Mouse (Mus musculus) neural tube, embryonic 15.5 days (tissue): ENCODE measurements at regions not wholly inside any gene's neighbourhood (a gene's known extent, or its start where the extent isn't known, plus 50 kb on each side); places are given as distances from the start of the nearest gene placed in this dataset.
A peak's percentile ranks its signal among the peaks of the same experiment; 100 is the strongest.

Experiments
- ATAC-seq: fragments of 200-750 bp; cut with Nextera tagmentation; 2 replicates; pipeline ENCODE4 v1.8.0; 2017; ENCODE audit warnings: mild to moderate bottlenecking, moderate TSS enrichment, moderate library complexity; ENCODE audit not compliant: low FRiP score
- H3K27ac ChIP-seq: fragments of 300-500 bp; sonication (generic); replicated peaks from 2 replicates; pipeline ENCODE4 v1.5.1; 2015; ENCODE audit warnings: mild to moderate bottlenecking, inconsistent platforms
- H3K27me3 ChIP-seq: fragments of 300-500 bp; sonication (generic); replicated peaks from 2 replicates; pipeline ENCODE4 v1.6.1; 2015; ENCODE audit warnings: inconsistent platforms
- H3K36me3 ChIP-seq: fragments of 300-500 bp; sonication (generic); 2 replicates; pipeline ENCODE4 v1.6.1; 2015; ENCODE audit warnings: inconsistent platforms
- H3K4me1 ChIP-seq: fragments of 300-500 bp; sonication (generic); 2 replicates; pipeline ENCODE4 v1.6.1; 2015; ENCODE audit warnings: inconsistent platforms
- H3K4me2 ChIP-seq: fragments of 300-500 bp; sonication (generic); 2 replicates; pipeline ENCODE4 v1.6.1; 2015; ENCODE audit warnings: inconsistent platforms, mild to moderate bottlenecking, moderate library complexity
- H3K4me3 ChIP-seq: fragments of 300-500 bp; sonication (generic); replicated peaks from 2 replicates; pipeline ENCODE4 v1.5.1; 2015; ENCODE audit warnings: mild to moderate bottlenecking, inconsistent platforms
- H3K9ac ChIP-seq: fragments of 300-500 bp; sonication (generic); replicated peaks from 2 replicates; pipeline ENCODE4 v1.6.1; 2015; ENCODE audit warnings: mild to moderate bottlenecking, inconsistent platforms
- H3K9me3 ChIP-seq: fragments of 300-500 bp; sonication (generic); replicated peaks from 2 replicates; pipeline ENCODE4 v1.6.1; 2016; ENCODE audit warnings: inconsistent platforms
- WGBS: fragments of 180-500 bp; shearing (Covaris S2); methylation state at CpG from one replicate; pipeline ENCODE4 v1.1.7; 2015; ENCODE audit warnings: mixed read lengths; 5-methylcytosine and 5-hydroxymethylcytosine counted together

- H3K27ac ChIP-seq = no peak overlapping the region
- 89% methylated on average over 7 of the region's 7 CpGs for WGBS
- no peak overlapping the region for H3K4me3 ChIP-seq
- H3K36me3 ChIP-seq = no peaks in the 10 kb centered on the region
- H3K9ac ChIP-seq = no peak overlapping the region
- H3K4me2 ChIP-seq = no peak overlapping the region
- H3K27me3 ChIP-seq = peaks cover 8% of the 10 kb centered on the region; the same call in 1 of the 2 replicates
- no peaks in the 10 kb centered on the region for H3K9me3 ChIP-seq
- ATAC-seq = no peak
- H3K4me1 ChIP-seq = no peaks in the 10 kb centered on the region; the same call in 1 of the 2 replicates
Observed at GRCm38 (mm10) chr17:88317806-88318205, 122.7 kb upstream of the Foxn2 start.

GRCm38 (mm10) chr17:88318207-88318791 is 122.2 kb upstream of the Foxn2 start:
- Histone ChIP-seq H3K9ac (no peak overlapping the region), H3K4me2 (no peak overlapping the region), H3K4me3 (no peak overlapping the region), H3K27me3 (peaks cover 9% of the 10 kb centered on the region; the same call in 1 of the 2 replicates), H3K9me3 (no peaks in the 10 kb centered on the region), H3K36me3 (no peaks in the 10 kb centered on the region), H3K27ac (no peak overlapping the region), H3K4me1 (no peaks in the 10 kb centered on the region; the same call in 1 of the 2 replicates)
- no peak for ATAC-seq
- 76% methylated on average over 16 of the region's 16 CpGs for WGBS

GRCm38 (mm10) chr17:88318936-88319335 is 121.6 kb upstream of the Foxn2 start:
- 71% methylated on average over 5 of the region's 5 CpGs for WGBS
- Histone ChIP-seq H3K27me3 (peaks cover 14% of the 10 kb centered on the region; the same call in 1 of the 2 replicates), H3K4me3 (no peak overlapping the region), H3K36me3 (no peaks in the 10 kb centered on the region), H3K9ac (no peak overlapping the region), H3K9me3 (no peaks in the 10 kb centered on the region), H3K4me2 (no peak overlapping the region), H3K4me1 (no peaks in the 10 kb centered on the region; the same call in 1 of the 2 replicates), H3K27ac (no peak overlapping the region)
- ATAC-seq = no peak

GRCm38 (mm10) chr17:88320686-88321085 is 119.8 kb upstream of the Foxn2 start:
- H3K9ac ChIP-seq = no peak overlapping the region
- H3K4me3 ChIP-seq = no peak overlapping the region
- no peak overlapping the region for H3K4me2 ChIP-seq
- H3K9me3 ChIP-seq = no peaks in the 10 kb centered on the region
- 82% methylated on average over 1 of the region's 1 CpGs for WGBS
- no peaks in the 10 kb centered on the region for H3K36me3 ChIP-seq
- ATAC-seq = no peak
- H3K27me3 ChIP-seq = peaks cover 22% of the 10 kb centered on the region; the same call in 1 of the 2 replicates
- H3K4me1 ChIP-seq = peaks cover 3% of the 10 kb centered on the region
- no peak overlapping the region for H3K27ac ChIP-seq

- Histone ChIP-seq H3K27ac (0 out of 2 replicates have a peak overlapping the region, but pooled peaks have one; percentile 59), H3K9me3 (no peaks in the 10 kb centered on the region), H3K27me3 (peaks cover 22% of the 10 kb centered on the region; the same call in 1 of the 2 replicates), H3K9ac (no peak overlapping the region), H3K4me2 (peak overlapping the region; percentile 11; the same call in 1 of the 2 replicates), H3K36me3 (no peaks in the 10 kb centered on the region), H3K4me1 (peaks cover 25% of the 10 kb centered on the region), H3K4me3 (no peak overlapping the region)
- ATAC-seq = peak; percentile 36
- WGBS = 19% methylated on average over 14 of the region's 14 CpGs
Observed at GRCm38 (mm10) chr17:88325326-88325909, 115.1 kb upstream of the Foxn2 start.

GRCm38 (mm10) chr17:88325910-88326739 is 114.4 kb upstream of the Foxn2 start:
- H3K9me3 ChIP-seq = no peaks in the 10 kb centered on the region
- H3K27ac ChIP-seq = peak overlapping the region; percentile 59; the same call in 1 of the 2 replicates
- no peak overlapping the region for H3K9ac ChIP-seq
- no peaks in the 10 kb centered on the region for H3K36me3 ChIP-seq
- 21% methylated on average over 12 of the region's 12 CpGs for WGBS
- no peak overlapping the region for H3K4me3 ChIP-seq
- peaks cover 22% of the 10 kb centered on the region; the same call in 1 of the 2 replicates for H3K27me3 ChIP-seq
- H3K4me1 ChIP-seq = peaks cover 25% of the 10 kb centered on the region
- peak overlapping the region; percentile 11; the same call in 1 of the 2 replicates for H3K4me2 ChIP-seq
- ATAC-seq = peak; percentile 62

GRCm38 (mm10) chr17:88326740-88327123 is 113.8 kb upstream of the Foxn2 start:
- no peak for ATAC-seq
- Histone ChIP-seq H3K4me1 (peaks cover 25% of the 10 kb centered on the region), H3K4me2 (no peak overlapping the region), H3K36me3 (no peaks in the 10 kb centered on the region), H3K27ac (no peak overlapping the region), H3K9me3 (no peaks in the 10 kb centered on the region), H3K9ac (no peak overlapping the region), H3K4me3 (no peak overlapping the region), H3K27me3 (peaks cover 22% of the 10 kb centered on the region; the same call in 1 of the 2 replicates)
- WGBS = 50% methylated on average over 4 of the region's 4 CpGs

GRCm38 (mm10) chr17:88327791-88328190 is 112.7 kb upstream of the Foxn2 start:
- H3K36me3 ChIP-seq = no peaks in the 10 kb centered on the region
- no peaks in the 10 kb centered on the region for H3K9me3 ChIP-seq
- H3K4me2 ChIP-seq = no peak overlapping the region
- no peak overlapping the region for H3K4me3 ChIP-seq
- 27% methylated on average over 8 of the region's 8 CpGs for WGBS
- H3K9ac ChIP-seq = no peak overlapping the region
- H3K27ac ChIP-seq = no peak overlapping the region
- peaks cover 14% of the 10 kb centered on the region; the same call in 1 of the 2 replicates for H3K27me3 ChIP-seq
- peaks cover 25% of the 10 kb centered on the region for H3K4me1 ChIP-seq
- ATAC-seq = no peak

- Histone ChIP-seq H3K9ac (no peak overlapping the region), H3K9me3 (no peaks in the 10 kb centered on the region), H3K27ac (0 out of 2 replicates have a peak overlapping the region, but pooled peaks have one; percentile 18), H3K36me3 (no peaks in the 10 kb centered on the region), H3K4me2 (0 out of 2 replicates have a peak overlapping the region, but pooled peaks have one; percentile 9), H3K4me1 (peaks cover 25% of the 10 kb centered on the region), H3K27me3 (peaks cover 11% of the 10 kb centered on the region; the same call in 1 of the 2 replicates), H3K4me3 (no peak overlapping the region)
- ATAC-seq = no peak
- 15% methylated on average over 8 of the region's 8 CpGs for WGBS
Observed at GRCm38 (mm10) chr17:88328807-88329206, 111.7 kb upstream of the Foxn2 start.

GRCm38 (mm10) chr17:88329715-88330114 is 110.8 kb upstream of the Foxn2 start:
- Histone ChIP-seq H3K9me3 (no peaks in the 10 kb centered on the region), H3K4me2 (no peak overlapping the region), H3K9ac (no peak overlapping the region), H3K36me3 (no peaks in the 10 kb centered on the region), H3K27ac (no peak overlapping the region), H3K4me3 (no peak overlapping the region), H3K4me1 (peaks cover 25% of the 10 kb centered on the region), H3K27me3 (peaks cover 3% of the 10 kb centered on the region; the same call in 1 of the 2 replicates)
- no peak for ATAC-seq
- WGBS = 66% methylated on average over 9 of the region's 9 CpGs

GRCm38 (mm10) chr17:88330129-88330528 is 110.4 kb upstream of the Foxn2 start:
- Histone ChIP-seq H3K9ac (no peak overlapping the region), H3K4me1 (peaks cover 25% of the 10 kb centered on the region)

More at GRCm38 (mm10) chr17:88330129-88330528, 110.4 kb upstream of the Foxn2 start:
- no peaks in the 10 kb centered on the region for H3K9me3 ChIP-seq
- H3K27ac ChIP-seq = no peak overlapping the region
- ATAC-seq = no peak
- no peak overlapping the region for H3K4me2 ChIP-seq
- no peaks in the 10 kb centered on the region for H3K36me3 ChIP-seq
- 91% methylated on average over 2 of the region's 2 CpGs for WGBS
- H3K4me3 ChIP-seq = no peak overlapping the region
- H3K27me3 ChIP-seq = 0 out of 2 replicates have a peak, but pooled peaks cover 3% of the 10 kb centered on the region
